In genomic region chr2:26627921-26628739, GRCm38 (mm10) we compare ENCODE assay signal across 8 mouse cellular contexts. TPM values are rescaled to one million over a fixed set of nuclear protein-coding genes. Genes with fewer than 3 reads are reported as not detected.
A peak's percentile ranks its signal among the peaks of the same experiment; 100 is the strongest.
DNase-seq lines count a peak whose midpoint lies in the region; ATAC-seq and TF ChIP-seq lines count a peak whose summit lies in the region.

Gene Fam69b (plus strand): TSS chr2:26628457.

- peak; percentile 45 for ATAC-seq in embryonic facial prominence, embryonic 11.5 days (replicated peaks; ENCODE audit: insufficient number of reproducible peaks, low FRiP score, low TSS enrichment, low read depth)
- peak; percentile 76 for ATAC-seq in midbrain, embryonic 11.5 days (ENCODE audit: low FRiP score)

- no peaks in the 10 kb centered on the region for H3K79me2 ChIP-seq in heart, adult 2 months (replicated peaks; ENCODE audit: control insufficient read depth, insufficient read depth, low read length)

- H3K27ac ChIP-seq in embryonic facial prominence, embryonic 11.5 days (replicated peaks; ENCODE audit: low read depth, low read length), result peak within 1 kb of the TSS; percentile 52
- peak within 1 kb of the TSS; percentile 50 for H3K27ac ChIP-seq in heart, adult 2 months
- peak within 1 kb of the TSS; percentile 59 for H3K27ac ChIP-seq in midbrain, embryonic 11.5 days (ENCODE audit: low read depth, low read length)

- H3K4me3 ChIP-seq in embryonic facial prominence, embryonic 11.5 days (ENCODE audit: low read depth, low read length), result peak within 1 kb of the TSS; percentile 72
- H3K4me3 ChIP-seq in heart, adult 2 months, result peak within 1 kb of the TSS; percentile 63
- H3K4me3 ChIP-seq in midbrain, embryonic 11.5 days (ENCODE audit: low read depth, low read length), result peak within 1 kb of the TSS; percentile 69

- H3K4me1 ChIP-seq in embryonic facial prominence, embryonic 11.5 days (ENCODE audit: control insufficient read depth, insufficient read depth, low read length), result peaks cover 3% of the 10 kb centered on the region; the same call in 1 of the 2 replicates
- peaks cover 5% of the 10 kb centered on the region; the same call in 1 of the 2 replicates for H3K4me1 ChIP-seq in heart, adult 2 months (ENCODE audit: control insufficient read depth, insufficient read depth, low read length)
- peaks cover 13% of the 10 kb centered on the region for H3K4me1 ChIP-seq in midbrain, embryonic 11.5 days (ENCODE audit: control insufficient read depth, insufficient read depth, low read length)

- no peaks in the 10 kb centered on the region; the same call in 1 of the 2 replicates for H3K27me3 ChIP-seq in embryonic facial prominence, embryonic 11.5 days (ENCODE audit: control insufficient read depth, insufficient read depth, low read length)
- no peaks in the 10 kb centered on the region for H3K27me3 ChIP-seq in heart, adult 2 months (ENCODE audit: control insufficient read depth, insufficient read depth, low read length)
- H3K27me3 ChIP-seq in midbrain, embryonic 11.5 days (ENCODE audit: control insufficient read depth, insufficient read depth, low read length), result no peaks in the 10 kb centered on the region

- peak within 1 kb of the TSS; percentile 95 for H3K4me2 ChIP-seq in embryonic facial prominence, embryonic 11.5 days (ENCODE audit: low read depth, low read length)
- H3K4me2 ChIP-seq in midbrain, embryonic 11.5 days, result peak within 1 kb of the TSS; percentile 96

- TF ChIP-seq POLR2A in heart, adult 2 months (IDR thresholded peaks at IDR 0.05; ENCODE audit: insufficient read depth, low read depth, low read length), result peak; percentile 40; the same call in 1 of the 2 replicates

- TF ChIP-seq CTCF in heart, adult 2 months (IDR thresholded peaks at IDR 0.05), result no peak

- DNase-seq in spleen, adult 18-20 months, result peak; percentile 37 to 69
- DNase-seq in spleen, postnatal 14 days (ENCODE audit: low spot score in 2 of 2), result no peak
- DNase-seq in embryonic facial prominence, embryonic 11.5 days (ENCODE audit: low spot score), result peak; percentile 95
- peak; percentile 81 to 84 for DNase-seq in heart, adult 2 months
- peak; percentile 67 for DNase-seq in kidney, adult 18-20 months
- peak; percentile 92 for DNase-seq in left cerebral cortex, postnatal 4 days
- peak; percentile 97 for DNase-seq in midbrain, embryonic 11.5 days (ENCODE audit: low spot score, missing footprints)
- peak; percentile 41 to 44 for DNase-seq in spleen, postnatal 36 days (ENCODE audit: low spot score in 2 of 2)

- no peaks in the 10 kb centered on the region for H3K36me3 ChIP-seq in embryonic facial prominence, embryonic 11.5 days (replicated peaks; ENCODE audit: control insufficient read depth, insufficient read depth, low read depth, low read length)
- H3K36me3 ChIP-seq in heart, adult 2 months (ENCODE audit: control insufficient read depth, insufficient read depth, low read length), result no peaks in the 10 kb centered on the region
- H3K36me3 ChIP-seq in midbrain, embryonic 11.5 days (ENCODE audit: control insufficient read depth, insufficient read depth, low read length), result no peaks in the 10 kb centered on the region

- intact Hi-C loops in heart, adult 2 months (cut with DNase I), result no loop called here
- intact Hi-C loops in left cerebral cortex, postnatal 4 days (cut with DNase I), result no loop called here

- WGBS in embryonic facial prominence, embryonic 11.5 days, result 1% methylated on average over 56 of the region's 70 CpGs
- WGBS in heart, adult 2 months, result 2% methylated on average over 70 of the region's 70 CpGs
- WGBS in midbrain, embryonic 11.5 days, result under 1% methylated on average over 65 of the region's 70 CpGs

- no peaks in the 10 kb centered on the region for H3K9me3 ChIP-seq in embryonic facial prominence, embryonic 11.5 days (replicated peaks; ENCODE audit: control insufficient read depth, low read length)
- H3K9me3 ChIP-seq in midbrain, embryonic 11.5 days (ENCODE audit: control insufficient read depth, low read length), result no peaks in the 10 kb centered on the region

- TF ChIP-seq EP300 in heart, adult 2 months (IDR thresholded peaks at IDR 0.05; ENCODE audit: insufficient read depth, low read depth, low read length), result no peak

- peak within 1 kb of the TSS; percentile 95 for H3K9ac ChIP-seq in embryonic facial prominence, embryonic 11.5 days (replicated peaks; ENCODE audit: low read length)
- peak within 1 kb of the TSS; percentile 86 for H3K9ac ChIP-seq in heart, adult 2 months (ENCODE audit: low read depth, low read length)
- H3K9ac ChIP-seq in midbrain, embryonic 11.5 days (ENCODE audit: low read length), result peak within 1 kb of the TSS; percentile 93

RNA-seq across cellular contexts. Expression of gene Fam69b, which starts in this region (rescaled TPM):
- polyA plus RNA-seq in embryonic facial prominence, embryonic 11.5 days (2014; fragmentation: Nextera tagmentation; extraction: Ambion mirVana), result 40.4 and 44.4 TPM in 2 replicates
- 10 to 100 TPM; 20.0 to 21.1 TPM for total RNA-seq in heart, adult 2 months (2021)
- 45.7 and 47.6 TPM in 2 replicates for polyA plus RNA-seq in heart, adult 2 months (2012; rRNA removed)
- 10 to 100 TPM; 81.8 to 85.1 TPM for total RNA-seq in left cerebral cortex, postnatal 4 days (2021)
- 42.9 and 47.4 TPM in 2 replicates for polyA plus RNA-seq in midbrain, embryonic 11.5 days (2014; fragmentation: Nextera tagmentation; extraction: Ambion mirVana)

Comparison
In these comparisons a context has a peak if more than half of its experiments do, and no peak if none do; other contexts are left out.
1. DNase-seq: peak in spleen, adult 18-20 months (2 of 2), embryonic facial prominence, embryonic 11.5 days (single experiment), heart, adult 2 months (2 of 2), kidney, adult 18-20 months (single experiment), left cerebral cortex, postnatal 4 days (single experiment), midbrain, embryonic 11.5 days (single experiment) and spleen, postnatal 36 days (2 of 2); none in spleen, postnatal 14 days (0 of 2).
2. Peak in every context shown above with its lines, with median percentiles within 50 percentile points of each other: H3K27ac ChIP-seq, H3K4me3 ChIP-seq and H3K9ac ChIP-seq.